Mouse (Mus musculus): Measurements from ENCODE around the gene Rdh16.

DNA sequence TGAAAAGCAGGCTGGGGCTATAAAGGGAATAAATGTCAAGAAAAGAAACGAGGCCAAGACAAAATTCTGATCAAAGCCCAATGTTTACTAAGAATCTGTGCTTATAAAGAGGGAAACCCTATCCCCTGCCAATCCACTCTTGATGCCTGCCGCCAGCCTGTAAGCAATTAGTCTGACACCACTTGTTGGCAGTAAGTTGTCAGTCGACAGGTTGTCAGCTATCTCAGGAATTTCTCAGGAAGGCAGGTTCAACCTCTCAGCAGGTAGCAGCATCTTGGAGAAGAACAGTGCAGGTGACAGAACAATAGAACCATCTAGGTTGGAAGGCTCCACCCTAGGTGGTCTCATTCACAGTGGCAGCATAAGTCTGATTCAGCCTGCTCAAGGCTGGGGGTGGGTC lies 28.2 kb downstream of the Rdh16 start:
- no peak for TF ChIP-seq CTCF (IDR thresholded peaks at IDR 0.05; ENCODE audit: low read depth, low read length)
- no peak for TF ChIP-seq POLR2A (IDR thresholded peaks at IDR 0.05; ENCODE audit: insufficient read depth, low read length)
- no peak for TF ChIP-seq EP300 (IDR thresholded peaks at IDR 0.05; ENCODE audit: insufficient read depth, low read depth, low read length)
